8 mouse cellular contexts compared by ENCODE assay signal in the genomic region with DNA sequence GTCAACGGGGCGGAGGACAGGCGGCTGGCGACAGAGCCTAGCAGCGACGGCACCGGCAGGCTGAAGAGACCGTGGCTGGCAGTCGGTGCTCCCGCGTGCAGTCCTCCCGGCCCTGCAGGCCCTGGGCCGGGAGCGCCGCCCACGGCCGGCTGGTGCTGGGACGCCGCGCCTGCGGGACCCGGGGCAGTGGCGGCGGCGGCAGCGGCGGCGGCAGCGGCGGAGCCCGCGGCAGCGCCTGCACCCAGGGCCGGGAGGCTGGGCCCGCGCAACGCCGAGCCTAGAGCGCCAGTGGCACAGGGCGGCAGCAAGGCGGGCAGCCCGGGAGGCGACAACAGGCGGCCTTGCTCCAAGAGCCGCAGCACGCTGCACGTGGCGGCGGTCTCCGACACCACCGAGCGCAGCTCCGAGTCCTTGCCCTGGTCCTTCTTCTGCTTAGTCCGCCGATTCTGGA. TPM values are rescaled to one million over a fixed set of nuclear protein-coding genes. Genes with fewer than 3 reads are reported as not detected.
DNase-seq lines count a peak whose midpoint lies in the region; ATAC-seq and TF ChIP-seq lines count a peak whose summit lies in the region.

No protein-coding gene starts in this region.

- peaks cover 56% of the 10 kb centered on the region for H3K4me1 ChIP-seq in E14TG2a.4 (replicated peaks; ENCODE audit: low read depth, low read length)
- peaks cover 22% of the 10 kb centered on the region for H3K4me1 ChIP-seq in embryonic facial prominence, embryonic 12.5 days
- H3K4me1 ChIP-seq in intestine, embryonic 16.5 days (ENCODE audit: control insufficient read depth, insufficient read depth, low read length), result peaks cover 17% of the 10 kb centered on the region
- H3K4me1 ChIP-seq in midbrain, embryonic 10.5 days, result peaks cover 49% of the 10 kb centered on the region

- no peak for TF ChIP-seq CTCF in E14TG2a.4 (conservative IDR thresholded peaks at IDR 0.05; ENCODE audit: low read length)

- peak overlapping the region; percentile 70 for H3K4me3 ChIP-seq in E14TG2a.4 (replicated peaks; ENCODE audit: low read length)
- peak overlapping the region; percentile 37 for H3K4me3 ChIP-seq in embryonic facial prominence, embryonic 12.5 days
- peak overlapping the region; percentile 48 for H3K4me3 ChIP-seq in intestine, embryonic 16.5 days (ENCODE audit: low read length)
- peak overlapping the region; percentile 53 for H3K4me3 ChIP-seq in midbrain, embryonic 10.5 days

- peaks cover 92% of the 10 kb centered on the region for H3K27me3 ChIP-seq in E14TG2a.4 (ENCODE audit: insufficient read depth, low read length)
- peaks cover 90% of the 10 kb centered on the region for H3K27me3 ChIP-seq in embryonic facial prominence, embryonic 12.5 days
- peaks cover 95% of the 10 kb centered on the region for H3K27me3 ChIP-seq in intestine, embryonic 16.5 days (replicated peaks; ENCODE audit: control insufficient read depth, insufficient read depth, low read length)
- peaks cover 100% of the 10 kb centered on the region for H3K27me3 ChIP-seq in midbrain, embryonic 10.5 days (ENCODE audit: low read depth, poor library complexity, severe bottlenecking)

- peak; percentile 29 to 48 for DNase-seq in cerebellum, postnatal 25 days
- no peak for DNase-seq in cerebellum, adult 11-12 months
- peak; percentile 70 for DNase-seq in midbrain, embryonic 10.5 days (ENCODE audit: low spot score)
- DNase-seq in T-cell, adult 2 months (ENCODE audit: low spot score), result no peak
- no peak for DNase-seq in ovary, adult 18-20 months (ENCODE audit: low spot score)

- peak overlapping the region; percentile 44 for H3K9ac ChIP-seq in embryonic facial prominence, embryonic 12.5 days
- H3K9ac ChIP-seq in intestine, embryonic 16.5 days (ENCODE audit: low read depth, low read length), result peak overlapping the region; percentile 27; the same call in 1 of the 2 replicates

- WGBS in embryonic facial prominence, embryonic 12.5 days, result 1% methylated on average over 55 of the region's 55 CpGs
- under 1% methylated on average over 52 of the region's 55 CpGs for WGBS in intestine, embryonic 16.5 days
- under 1% methylated on average over 55 of the region's 55 CpGs for WGBS in midbrain, embryonic 10.5 days

- no peak for ATAC-seq in embryonic facial prominence, embryonic 12.5 days (ENCODE audit: insufficient number of reproducible peaks, insufficient read depth, low FRiP score, low TSS enrichment)
- ATAC-seq in intestine, embryonic 16.5 days, result peak; percentile 69

- H3K9me3 ChIP-seq in E14TG2a.4 (ENCODE audit: low read length), result no peaks in the 10 kb centered on the region
- no peaks in the 10 kb centered on the region for H3K9me3 ChIP-seq in embryonic facial prominence, embryonic 12.5 days
- no peaks in the 10 kb centered on the region for H3K9me3 ChIP-seq in intestine, embryonic 16.5 days (ENCODE audit: control insufficient read depth, low read length)
- no peaks in the 10 kb centered on the region for H3K9me3 ChIP-seq in midbrain, embryonic 10.5 days (replicated peaks)

- H3K4me2 ChIP-seq in embryonic facial prominence, embryonic 12.5 days (replicated peaks), result peak overlapping the region; percentile 68
- H3K4me2 ChIP-seq in intestine, embryonic 16.5 days (ENCODE audit: low read depth, low read length), result peak overlapping the region; percentile 85

- H3K27ac ChIP-seq in embryonic facial prominence, embryonic 12.5 days, result 0 out of 2 replicates have a peak overlapping the region, but pooled peaks have one; percentile 36
- no peak overlapping the region for H3K27ac ChIP-seq in intestine, embryonic 16.5 days (ENCODE audit: low read length)
- peak overlapping the region; percentile 72 for H3K27ac ChIP-seq in midbrain, embryonic 10.5 days (replicated peaks)

- no peaks in the 10 kb centered on the region for H3K36me3 ChIP-seq in E14TG2a.4 (ENCODE audit: insufficient read depth, low read length)
- no peaks in the 10 kb centered on the region for H3K36me3 ChIP-seq in embryonic facial prominence, embryonic 12.5 days
- no peaks in the 10 kb centered on the region for H3K36me3 ChIP-seq in intestine, embryonic 16.5 days (ENCODE audit: control insufficient read depth, insufficient read depth, low read length)
- no peaks in the 10 kb centered on the region for H3K36me3 ChIP-seq in midbrain, embryonic 10.5 days

RNA-seq across cellular contexts. Expression of a gene that starts 3.5 kb away (rescaled TPM):
- 1.1 TPM in 2 replicates for polyA plus RNA-seq in embryonic facial prominence, embryonic 12.5 days (2016; fragmentation: Nextera tagmentation; extraction: Ambion mirVana)
- not detected in 2 replicates for polyA plus RNA-seq in intestine, embryonic 16.5 days (2015; fragmentation: Nextera tagmentation; extraction: Ambion mirVana)
- polyA plus RNA-seq in midbrain, embryonic 10.5 days (2016; fragmentation: Nextera tagmentation; extraction: Ambion mirVana), result 0.11 TPM in 1 of 2 replicates, not detected in the other

RNA-seq across cellular contexts. Expression of a gene that starts 52.7 kb away (rescaled TPM):
- polyA plus RNA-seq in embryonic facial prominence, embryonic 12.5 days (2016; fragmentation: Nextera tagmentation; extraction: Ambion mirVana), result not detected in 2 replicates
- polyA plus RNA-seq in intestine, embryonic 16.5 days (2015; fragmentation: Nextera tagmentation; extraction: Ambion mirVana), result not detected in 2 replicates
- polyA plus RNA-seq in midbrain, embryonic 10.5 days (2016; fragmentation: Nextera tagmentation; extraction: Ambion mirVana), result not detected in 2 replicates

Comparison
In these comparisons a context has a peak if more than half of its experiments do, and no peak if none do; other contexts are left out.
1. DNase-seq: peak in cerebellum, postnatal 25 days (2 of 2) and midbrain, embryonic 10.5 days (single experiment); none in cerebellum, adult 11-12 months (single experiment), T-cell, adult 2 months (single experiment) and ovary, adult 18-20 months (single experiment).
2. Peak in every context shown above with its lines, with median percentiles within 50 percentile points of each other: H3K4me3 ChIP-seq.